Mouse (Mus musculus): Measurements from ENCODE around the gene Trmo. TPM values are rescaled to one million over a fixed set of nuclear protein-coding genes. Genes with fewer than 3 reads are reported as not detected.

Gene Trmo
- polyA plus RNA-seq, 1 experiment from 2014 or later = 12.7 TPM

GRCm38 (mm10) chr4:46404042-46404795 is 15.0 kb upstream of the Trmo start:
- Histone ChIP-seq H3K4me1 (no peaks in the 10 kb centered on the region), H3K9ac (replicated peaks) (no peak overlapping the region), H3K36me3 (no peaks in the 10 kb centered on the region), H3K27me3 (no peaks in the 10 kb centered on the region), H3K27ac (replicated peaks) (no peak overlapping the region), H3K4me3 (no peak overlapping the region), H3K4me2 (replicated peaks) (no peak overlapping the region), H3K9me3 (no peaks in the 10 kb centered on the region)
- WGBS = 83% methylated on average over 6 of the region's 6 CpGs
- no peak for ATAC-seq (replicated peaks)

- Histone ChIP-seq H3K4me2 (replicated peaks) (no peak overlapping the region), H3K9ac (replicated peaks) (no peak overlapping the region), H3K36me3 (no peaks in the 10 kb centered on the region), H3K9me3 (no peaks in the 10 kb centered on the region), H3K27me3 (no peaks in the 10 kb centered on the region; the same call in 1 of the 2 replicates), H3K4me1 (no peaks in the 10 kb centered on the region), H3K27ac (replicated peaks) (no peak overlapping the region), H3K4me3 (no peak overlapping the region)
- WGBS = 85% methylated on average over 4 of the region's 4 CpGs
- no peak for ATAC-seq (replicated peaks)
Measured at GRCm38 (mm10) chr4:46398839-46399238, 9.6 kb upstream of the Trmo start.

- 45% methylated on average over 5 of the region's 5 CpGs for WGBS
- Histone ChIP-seq H3K36me3 (no peaks in the 10 kb centered on the region), H3K9ac (replicated peaks) (no peak overlapping the region), H3K4me1 (no peaks in the 10 kb centered on the region), H3K27me3 (no peaks in the 10 kb centered on the region; the same call in 1 of the 2 replicates), H3K27ac (replicated peaks) (no peak overlapping the region), H3K9me3 (no peaks in the 10 kb centered on the region), H3K4me3 (no peak overlapping the region), H3K4me2 (replicated peaks) (no peak overlapping the region)
- ATAC-seq (replicated peaks) = no peak
Measured at GRCm38 (mm10) chr4:46395736-46396135, 6.5 kb upstream of the Trmo start.

- no peaks in the 10 kb centered on the region for H3K9me3 ChIP-seq
- no peaks in the 10 kb centered on the region for H3K36me3 ChIP-seq
- H3K4me2 ChIP-seq (replicated peaks) = no peak overlapping the region
- no peak overlapping the region for H3K9ac ChIP-seq (replicated peaks)
- no peak overlapping the region for H3K4me3 ChIP-seq
- no peaks in the 10 kb centered on the region; the same call in 1 of the 2 replicates for H3K27me3 ChIP-seq
- ATAC-seq (replicated peaks) = no peak
- 88% methylated on average over 2 of the region's 2 CpGs for WGBS
- H3K4me1 ChIP-seq = peaks cover 6% of the 10 kb centered on the region; the same call in 1 of the 2 replicates
- H3K27ac ChIP-seq (replicated peaks) = no peak overlapping the region
Measured at GRCm38 (mm10) chr4:46394388-46394787, 5.2 kb upstream of the Trmo start.

GRCm38 (mm10) chr4:46390390-46390970 is 1.2 kb upstream of the Trmo start:
- no peaks in the 10 kb centered on the region for H3K9me3 ChIP-seq
- peak overlapping the region; percentile 79; the same call in 1 of the 2 replicates for H3K9ac ChIP-seq (replicated peaks)
- 24% methylated on average over 9 of the region's 9 CpGs for WGBS
- peak overlapping the region; percentile 58 for H3K4me2 ChIP-seq (replicated peaks)
- peaks cover 12% of the 10 kb centered on the region for H3K4me1 ChIP-seq
- H3K27me3 ChIP-seq = no peaks in the 10 kb centered on the region
- no peak overlapping the region for H3K27ac ChIP-seq (replicated peaks)
- peak overlapping the region; percentile 74; the same call in 1 of the 2 replicates for H3K4me3 ChIP-seq
- ATAC-seq (replicated peaks) = no peak
- 0 out of 2 replicates have a peak, but pooled peaks cover under 1% of the 10 kb centered on the region for H3K36me3 ChIP-seq

GRCm38 (mm10) chr4:46389612-46390341 is 540 bp upstream of the Trmo start:
- Histone ChIP-seq H3K36me3 (peaks cover 8% of the 10 kb centered on the region), H3K9ac (replicated peaks) (peak overlapping the region; percentile 79), H3K27me3 (no peaks in the 10 kb centered on the region), H3K9me3 (no peaks in the 10 kb centered on the region), H3K4me2 (replicated peaks) (peak overlapping the region; percentile 58), H3K4me1 (peaks cover 12% of the 10 kb centered on the region), H3K27ac (replicated peaks) (peak overlapping the region; percentile 96), H3K4me3 (peak overlapping the region; percentile 74)
- no peak for ATAC-seq (replicated peaks)
- WGBS = under 1% methylated on average over 24 of the region's 24 CpGs

GRCm38 (mm10) chr4:46388556-46388955 is 681 bp downstream of the Trmo start:
- peak overlapping the region; percentile 96 for H3K27ac ChIP-seq (replicated peaks)
- peaks cover 19% of the 10 kb centered on the region for H3K36me3 ChIP-seq
- H3K27me3 ChIP-seq = no peaks in the 10 kb centered on the region
- peaks cover 12% of the 10 kb centered on the region for H3K4me1 ChIP-seq
- peak overlapping the region; percentile 79 for H3K9ac ChIP-seq (replicated peaks)
- WGBS = 38% methylated on average over 5 of the region's 5 CpGs
- H3K9me3 ChIP-seq = no peaks in the 10 kb centered on the region
- 0 out of 2 replicates have a peak, but pooled peaks have one; percentile 7 for ATAC-seq (replicated peaks)
- H3K4me2 ChIP-seq (replicated peaks) = peak overlapping the region; percentile 58
- H3K4me3 ChIP-seq = peak overlapping the region; percentile 74

GRCm38 (mm10) chr4:46374869-46375368 is 14.3 kb downstream of the Trmo start:
- peak overlapping the region; percentile 47 for H3K4me2 ChIP-seq (replicated peaks)
- peak overlapping the region; percentile 36 for H3K4me3 ChIP-seq
- peaks cover 6% of the 10 kb centered on the region for H3K4me1 ChIP-seq
- H3K9ac ChIP-seq (replicated peaks) = peak overlapping the region; percentile 36
- no peaks in the 10 kb centered on the region for H3K9me3 ChIP-seq
- H3K27ac ChIP-seq (replicated peaks) = no peak overlapping the region
- peaks cover 25% of the 10 kb centered on the region for H3K36me3 ChIP-seq
- WGBS = 22% methylated on average over 22 of the region's 22 CpGs
- ATAC-seq (replicated peaks) = peak; percentile 32; the same call in 1 of the 2 replicates
- H3K27me3 ChIP-seq = no peaks in the 10 kb centered on the region

- Histone ChIP-seq H3K9me3 (no peaks in the 10 kb centered on the region), H3K27ac (replicated peaks) (no peak overlapping the region), H3K4me1 (peaks cover 6% of the 10 kb centered on the region), H3K4me3 (no peak overlapping the region), H3K36me3 (peaks cover 22% of the 10 kb centered on the region), H3K9ac (replicated peaks) (no peak overlapping the region), H3K27me3 (no peaks in the 10 kb centered on the region), H3K4me2 (replicated peaks) (peak overlapping the region; percentile 47)
- no peak for ATAC-seq (replicated peaks)
- 61% methylated on average over 6 of the region's 6 CpGs for WGBS
Measured at GRCm38 (mm10) chr4:46374455-46374854, 14.8 kb downstream of the Trmo start.

GRCm38 (mm10) chr4:46371030-46371429 is 18.2 kb downstream of the Trmo start:
- H3K9me3 ChIP-seq = no peaks in the 10 kb centered on the region
- H3K27ac ChIP-seq (replicated peaks) = no peak overlapping the region
- 2% methylated on average over 19 of the region's 19 CpGs for WGBS
- ATAC-seq (replicated peaks) = peak; percentile 71
- H3K27me3 ChIP-seq = no peaks in the 10 kb centered on the region
- peak overlapping the region; percentile 40; the same call in 1 of the 2 replicates for H3K9ac ChIP-seq (replicated peaks)
- peaks cover 13% of the 10 kb centered on the region for H3K4me1 ChIP-seq
- H3K4me2 ChIP-seq (replicated peaks) = peak overlapping the region; percentile 40
- H3K4me3 ChIP-seq = peak overlapping the region; percentile 23; the same call in 1 of the 2 replicates
- H3K36me3 ChIP-seq = peaks cover under 1% of the 10 kb centered on the region; the same call in 1 of the 2 replicates

- Histone ChIP-seq H3K9me3 (no peaks in the 10 kb centered on the region), H3K27me3 (no peaks in the 10 kb centered on the region), H3K27ac (replicated peaks) (no peak overlapping the region), H3K4me2 (replicated peaks) (no peak overlapping the region), H3K4me1 (peaks cover 13% of the 10 kb centered on the region), H3K4me3 (no peak overlapping the region), H3K36me3 (no peaks in the 10 kb centered on the region), H3K9ac (replicated peaks) (no peak overlapping the region)
- no peak for ATAC-seq (replicated peaks)
- 50% methylated on average over 6 of the region's 6 CpGs for WGBS
Measured at GRCm38 (mm10) chr4:46370406-46370805, 18.8 kb downstream of the Trmo start.

GRCm38 (mm10) chr4:46369070-46369469 is 20.2 kb downstream of the Trmo start:
- Histone ChIP-seq H3K9ac (replicated peaks) (no peak overlapping the region), H3K36me3 (no peaks in the 10 kb centered on the region), H3K4me3 (no peak overlapping the region), H3K4me1 (peaks cover 10% of the 10 kb centered on the region), H3K27me3 (no peaks in the 10 kb centered on the region), H3K9me3 (no peaks in the 10 kb centered on the region), H3K27ac (replicated peaks) (no peak overlapping the region), H3K4me2 (replicated peaks) (no peak overlapping the region)
- ATAC-seq (replicated peaks) = no peak
- 63% methylated on average over 4 of the region's 4 CpGs for WGBS
